Mouse (Mus musculus) olfactory bulb, adult 2 months (tissue): ENCODE results near the gene Lnx1.

Source experiments
- CTCF ChIP-seq: fragments of 200-500 bp; IDR thresholded peaks from 2 replicates; pipeline ENCODE4 v1.5.1; 2012; ENCODE audit warnings: low read depth, mild to moderate bottlenecking, low read length, moderate library complexity; ENCODE audit not compliant: insufficient read depth
- POLR2A ChIP-seq: fragments of 200-500 bp; IDR thresholded peaks from 2 replicates; pipeline ENCODE4 v1.6.1; 2012; ENCODE audit warnings: mild to moderate bottlenecking, low read depth, low read length, moderate library complexity; ENCODE audit not compliant: insufficient read depth

DNA sequence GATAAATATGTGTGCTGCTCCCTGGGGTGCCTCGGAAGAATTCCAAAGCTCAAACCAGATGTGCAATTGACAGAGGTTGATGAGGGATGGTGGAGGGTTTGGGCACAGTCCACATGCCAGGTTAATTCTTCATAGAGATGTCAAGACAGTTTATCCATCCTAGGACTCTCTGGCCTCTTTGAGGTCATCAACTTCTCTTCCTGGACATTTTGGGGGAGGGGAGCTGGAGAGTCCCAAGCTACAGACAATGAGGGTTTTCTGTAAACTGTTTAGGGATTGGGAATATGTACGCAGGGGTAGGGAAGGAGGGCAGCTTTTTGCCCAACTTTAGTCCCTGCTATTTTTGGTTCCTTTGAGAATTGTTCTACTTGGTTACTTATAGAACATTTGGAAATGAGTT is 60.4 kb downstream of the Lnx1 start:
- TF ChIP-seq CTCF = no peak
- TF ChIP-seq POLR2A = no peak
